Mouse (Mus musculus) brain, embryonic 18.5 days (tissue): ENCODE results near the gene Olfr382.
"Not testable (repeated sequence)": the region's sequence is repeated elsewhere in the genome, so short reads cannot be mapped to it uniquely, and the experiment has no call there.

ENCODE experiments used
- DNase-seq: peaks from one replicate; pipeline ENCODE4 v3.0.0-alpha.2; 2012; ENCODE audit warnings: low read depth, low spot score

Olfr382 gene

DNA sequence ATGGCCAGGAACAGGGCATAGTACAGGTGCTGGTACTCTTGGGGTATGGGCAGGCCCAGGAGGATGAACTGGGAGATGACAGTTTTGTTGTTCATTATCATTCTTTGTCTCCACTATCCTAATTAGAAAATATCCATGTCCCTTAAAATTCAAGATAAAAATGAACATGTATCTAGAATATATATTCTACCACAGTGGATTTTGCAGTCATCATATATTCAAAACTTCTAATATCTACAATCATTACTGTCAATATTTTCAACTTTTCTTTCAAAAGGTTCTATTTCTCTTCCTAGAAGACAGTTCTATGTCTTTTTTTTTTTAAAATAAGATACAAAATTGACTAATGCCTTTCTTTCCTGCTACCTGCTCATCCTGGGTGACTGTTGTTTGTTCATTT, at the start of gene Olfr382:
Gene Olfr382 (minus strand): TSS at position 101 of the 400 bp plus-strand sequence.
- DNase-seq = no peak

DNA sequence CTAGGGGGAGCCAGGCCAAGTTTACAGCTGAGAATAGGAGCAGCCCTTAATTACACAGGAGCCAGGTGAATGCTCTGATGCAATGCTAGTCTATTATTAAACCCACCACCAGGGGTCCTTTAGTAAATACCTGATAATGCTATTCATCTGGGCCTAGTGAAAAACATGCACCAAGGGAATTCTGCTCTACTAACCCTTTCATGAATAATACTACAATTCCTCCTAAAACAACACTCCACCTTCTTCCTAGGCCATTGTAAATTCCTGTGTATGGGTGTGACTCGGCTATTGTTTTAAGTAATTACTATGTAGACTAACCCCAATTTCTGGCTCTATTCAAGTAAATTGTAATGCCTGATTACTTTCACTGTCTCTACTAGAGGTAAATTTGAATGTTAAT, 12.0 kb upstream of the Olfr382 start:
- not testable (repeated sequence) for DNase-seq

DNA sequence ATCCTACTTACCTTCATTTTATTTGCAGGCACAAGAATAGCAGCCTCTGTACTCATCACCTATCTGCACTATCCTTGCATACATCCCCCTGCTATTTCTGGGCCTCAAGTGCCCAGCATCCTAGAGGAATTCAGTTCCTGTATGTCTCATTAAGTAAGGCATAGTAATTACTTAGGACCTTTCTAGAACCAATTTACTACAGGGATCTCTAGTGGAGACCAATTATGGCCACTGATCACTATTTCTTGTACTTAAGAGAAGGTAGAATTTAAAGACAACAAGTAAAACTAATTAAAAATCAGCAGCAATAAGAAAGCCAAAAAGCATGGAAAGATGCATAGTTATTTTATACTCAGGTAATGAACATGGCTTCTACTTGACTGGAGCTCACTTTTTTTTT, 25.5 kb downstream of the Olfr382 start, which contains the start of gene Olfr381:
Gene Olfr381 (minus strand): TSS at position 101 of the 400 bp plus-strand sequence.
- no peak for DNase-seq
